Mouse (Mus musculus): Measurements from ENCODE around the gene Mid1.

Mid1 gene

DNA sequence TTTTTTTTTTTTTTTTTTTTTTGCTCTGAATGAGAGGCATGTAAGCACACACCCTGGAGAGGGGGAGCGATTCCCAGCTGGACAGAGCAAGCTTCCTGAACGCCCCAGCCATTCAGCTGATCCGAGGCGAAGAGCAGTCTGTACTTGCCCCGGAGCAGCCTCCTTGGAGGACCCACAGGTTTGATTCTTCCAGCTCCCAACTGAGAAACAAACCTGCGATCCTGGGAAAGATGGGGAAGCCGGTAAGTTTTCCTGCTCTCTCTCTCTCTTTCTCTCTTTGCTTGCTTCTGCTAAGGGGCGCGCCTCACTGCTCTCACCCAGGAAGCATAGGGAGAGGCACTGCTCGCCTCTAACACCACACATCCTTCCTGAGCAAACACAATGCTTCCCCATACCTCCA lies at the start of gene Mid1:
Gene Mid1 (plus strand): TSS at position 69 of the 400 bp plus-strand sequence.
- peak; percentile 3 for DNase-seq (ENCODE audit: low spot score)

DNA sequence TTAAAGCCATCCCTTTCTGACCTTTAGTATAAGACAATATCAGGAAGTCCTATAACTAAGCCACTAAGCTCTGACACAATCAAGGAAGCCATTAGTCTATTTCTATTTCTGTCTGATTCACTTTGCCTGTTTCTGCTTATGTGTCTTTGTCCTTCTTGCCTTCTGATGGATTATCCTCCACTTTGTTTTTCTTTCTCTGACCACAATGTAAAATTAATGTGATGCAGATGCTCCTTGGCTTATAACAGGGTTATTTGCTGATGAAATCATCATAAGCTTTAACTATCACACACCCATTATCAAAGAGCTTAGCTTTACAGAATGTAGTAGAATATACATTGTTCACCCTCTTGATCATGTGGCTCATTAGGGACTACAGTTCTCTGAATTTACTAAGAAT lies 11.9 kb upstream of the Mid1 start:
- DNase-seq (ENCODE audit: low spot score) = no peak

DNA sequence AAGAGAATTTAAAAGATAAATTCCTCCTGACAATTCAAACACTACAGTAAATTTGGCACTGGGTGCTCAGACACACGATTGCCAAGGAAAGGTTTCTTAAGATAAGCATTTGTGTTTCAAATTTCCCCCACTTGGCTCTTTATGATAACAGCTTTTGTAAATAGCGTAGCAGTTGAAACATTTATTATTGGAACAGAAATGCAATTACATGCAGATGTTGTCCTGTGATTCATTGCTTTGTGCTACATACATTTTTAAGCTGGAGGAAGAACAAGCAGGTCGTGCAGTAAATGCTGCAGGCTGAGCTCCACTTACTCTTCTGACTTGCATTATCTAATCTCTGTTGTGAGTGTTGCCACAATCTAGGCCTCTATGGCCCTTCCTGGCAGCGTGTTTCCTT lies 8.7 kb upstream of the Mid1 start:
- no peak for DNase-seq (ENCODE audit: low spot score)

DNA sequence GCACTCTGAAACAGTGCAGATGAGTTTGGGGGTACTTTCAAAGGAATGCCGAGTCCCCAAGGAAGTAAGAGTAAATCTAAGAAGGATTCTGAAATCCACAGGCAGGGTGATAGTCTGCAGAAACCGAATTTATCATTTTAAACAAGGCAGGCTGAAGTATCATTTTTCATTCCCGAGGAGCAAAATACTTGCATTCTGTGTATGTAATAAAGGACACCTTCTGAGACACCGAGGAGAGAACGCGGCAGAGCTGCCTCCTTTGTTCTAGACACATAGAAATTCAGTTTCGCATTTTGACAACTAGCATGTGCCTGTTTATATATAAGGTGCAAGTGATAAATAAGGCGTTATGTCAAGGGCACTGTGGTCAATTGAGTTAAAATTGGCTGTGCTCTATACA lies 732 bp downstream of the Mid1 start:
- DNase-seq (ENCODE audit: low spot score) = no peak

DNA sequence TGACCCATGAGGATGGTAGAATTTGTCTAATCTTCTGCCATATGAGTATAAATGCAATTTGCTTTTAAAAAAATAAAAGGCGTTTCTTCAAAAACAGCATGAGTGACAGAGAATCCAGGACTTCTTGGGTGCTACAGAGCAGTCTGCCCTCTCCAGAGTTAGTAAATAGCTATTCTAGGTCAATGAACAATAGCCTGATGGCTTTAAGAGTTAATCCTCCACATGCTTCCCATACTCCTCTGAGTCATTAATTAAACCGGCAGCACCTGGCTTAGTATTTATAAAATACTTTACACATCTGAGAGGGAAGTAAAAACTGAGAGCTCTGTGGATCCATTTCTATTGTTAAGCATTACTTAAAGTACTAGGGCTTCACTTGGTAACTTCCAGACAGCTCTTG lies 6.2 kb downstream of the Mid1 start:
- DNase-seq (ENCODE audit: low spot score) = no peak

DNA sequence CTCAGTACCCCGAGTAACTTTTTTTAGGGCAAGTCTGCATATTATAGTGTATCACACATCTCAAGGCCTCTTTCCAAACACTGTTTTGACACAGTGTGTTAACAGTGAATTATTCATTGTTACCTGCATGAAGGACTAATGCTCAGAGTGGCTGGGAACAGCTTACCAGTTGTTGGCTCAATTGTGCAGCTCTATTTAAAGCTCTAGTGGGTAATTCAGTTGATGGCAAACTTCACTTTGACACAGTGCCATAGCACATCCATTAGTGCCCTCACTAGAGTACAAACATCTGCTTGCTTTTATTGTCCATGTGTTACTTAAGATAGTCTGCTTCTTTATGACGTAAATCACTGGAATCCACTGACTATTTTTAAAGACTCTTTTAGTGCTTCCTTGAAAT lies 6.7 kb downstream of the Mid1 start:
- DNase-seq (ENCODE audit: low spot score) = no peak

DNA sequence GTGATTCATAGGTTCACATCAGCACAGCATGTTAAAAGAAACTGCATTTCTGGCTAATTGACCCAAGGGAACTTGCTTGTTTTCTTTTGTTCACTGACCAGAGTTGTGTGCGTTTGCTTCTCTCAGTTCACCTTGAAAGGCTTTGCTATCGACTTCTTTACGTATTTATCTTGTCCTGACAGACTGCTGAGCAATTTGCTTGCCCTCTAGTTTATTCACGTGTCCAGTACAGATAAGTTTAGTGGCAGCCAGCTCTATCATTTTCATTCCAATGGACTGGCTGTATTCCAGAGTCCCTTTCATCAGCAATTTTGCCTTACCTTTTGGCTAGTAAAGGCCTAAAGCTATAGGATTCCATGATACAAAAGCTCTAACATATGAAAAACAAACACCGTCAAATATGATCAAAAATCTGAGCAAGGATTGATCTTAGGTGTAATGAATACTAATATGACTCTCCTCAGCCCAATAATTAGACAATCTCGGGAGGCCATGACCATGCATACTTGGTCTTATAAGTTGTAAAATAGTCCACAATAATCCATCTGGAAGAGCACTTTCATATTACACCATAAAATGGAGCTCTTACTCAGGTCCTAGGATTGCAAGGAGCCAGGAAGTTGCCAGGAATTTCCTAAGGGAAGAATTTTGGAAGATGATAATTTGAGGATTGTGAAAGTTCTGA lies 7.4 kb downstream of the Mid1 start:
- no peak for DNase-seq (ENCODE audit: low spot score)

DNA sequence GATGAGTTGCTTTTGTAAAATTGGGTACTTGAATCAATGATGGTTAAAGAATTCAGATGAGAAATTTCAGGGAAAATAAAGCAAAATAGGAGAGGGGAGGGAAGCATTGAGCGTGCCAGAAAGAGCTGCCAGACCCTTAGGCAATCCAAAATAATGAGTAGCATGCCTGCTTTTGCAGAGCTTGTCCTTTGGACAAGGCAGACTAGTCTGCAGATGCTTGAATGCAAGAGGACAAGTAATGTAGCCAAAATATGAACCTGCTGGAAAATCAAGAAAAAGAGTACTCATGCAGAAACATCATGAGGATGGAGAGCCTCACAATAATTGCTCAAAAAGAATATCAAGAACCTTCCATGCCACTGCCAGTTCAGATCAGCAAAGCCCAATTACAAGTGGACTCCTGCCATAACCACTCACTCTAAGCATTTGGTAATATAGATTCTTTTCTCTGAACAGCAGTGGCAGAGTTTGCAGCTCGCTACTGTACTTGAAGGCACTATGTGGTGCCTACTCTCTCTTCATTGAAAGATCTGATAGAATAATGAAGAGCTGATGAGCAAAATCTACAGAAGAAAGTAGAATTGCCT lies 19.1 kb downstream of the Mid1 start:
- no peak for DNase-seq (ENCODE audit: low spot score)

DNA sequence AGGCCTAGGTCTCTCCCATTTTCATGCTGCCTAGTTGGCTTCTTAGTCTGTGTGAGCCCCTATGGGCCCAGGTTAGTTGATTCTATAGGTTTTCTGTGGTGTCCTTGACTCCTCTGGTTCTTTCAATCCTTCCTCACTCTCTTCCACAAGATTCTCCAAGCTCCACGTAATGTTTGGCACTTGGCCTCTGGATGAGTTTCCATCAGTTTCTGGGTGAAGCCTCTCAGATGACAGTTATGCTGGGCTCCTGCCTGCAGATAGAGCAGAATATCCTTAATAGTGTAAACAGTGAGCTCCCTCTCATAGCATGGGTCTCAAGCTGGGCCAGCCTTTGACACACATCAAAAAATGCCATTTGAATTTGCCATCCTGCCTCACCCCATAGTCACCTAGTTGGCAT lies 38.5 kb downstream of the Mid1 start:
- DNase-seq (ENCODE audit: low spot score) = no peak

DNA sequence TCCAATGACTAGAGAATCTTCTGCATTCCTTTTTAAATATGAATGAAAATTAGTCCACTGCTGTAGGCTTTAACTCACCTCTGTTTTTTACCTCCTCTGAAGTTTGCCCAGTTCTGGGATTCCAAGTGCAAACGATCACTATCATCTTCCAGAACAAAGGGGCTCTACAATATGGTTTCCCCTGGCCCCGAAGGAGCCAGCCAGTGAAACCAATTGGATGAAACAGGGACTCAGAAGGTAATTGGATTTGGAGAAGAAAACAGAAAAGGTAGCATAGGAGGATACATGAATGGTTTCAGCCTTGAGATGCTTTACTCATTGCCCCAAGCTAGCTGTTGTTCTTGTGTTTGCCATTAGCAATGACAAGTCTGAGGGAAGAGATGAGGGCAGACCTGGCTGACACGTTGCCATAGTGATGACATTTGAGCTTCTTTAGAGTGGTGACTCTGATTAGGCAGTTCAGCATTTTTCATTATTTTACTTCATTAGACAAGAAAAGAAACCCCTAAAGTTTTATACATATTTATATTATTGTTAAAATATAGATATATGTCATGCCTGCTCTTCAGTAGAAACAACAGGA lies 50.5 kb downstream of the Mid1 start:
- no peak for DNase-seq (ENCODE audit: low spot score)

DNA sequence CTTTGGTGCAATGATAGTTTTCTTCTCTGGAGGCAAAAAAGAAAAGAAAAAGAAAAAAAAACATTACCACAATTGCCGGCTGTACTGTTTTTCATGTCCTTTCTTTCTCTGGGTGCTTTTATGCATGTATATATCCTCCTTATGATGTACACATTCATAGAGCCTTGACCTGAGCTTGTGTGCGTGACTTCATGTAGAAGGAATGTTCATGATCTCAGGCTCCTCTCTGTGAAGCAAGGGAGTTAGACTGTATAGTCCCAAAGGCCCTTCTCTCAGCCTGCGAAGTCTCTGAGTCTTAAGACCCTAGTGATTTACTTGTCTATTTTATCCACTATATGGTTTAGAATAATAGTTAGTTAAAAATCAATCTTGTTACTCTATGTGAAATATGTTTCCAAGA lies 73.0 kb downstream of the Mid1 start:
- no peak for DNase-seq (ENCODE audit: low spot score)

DNA sequence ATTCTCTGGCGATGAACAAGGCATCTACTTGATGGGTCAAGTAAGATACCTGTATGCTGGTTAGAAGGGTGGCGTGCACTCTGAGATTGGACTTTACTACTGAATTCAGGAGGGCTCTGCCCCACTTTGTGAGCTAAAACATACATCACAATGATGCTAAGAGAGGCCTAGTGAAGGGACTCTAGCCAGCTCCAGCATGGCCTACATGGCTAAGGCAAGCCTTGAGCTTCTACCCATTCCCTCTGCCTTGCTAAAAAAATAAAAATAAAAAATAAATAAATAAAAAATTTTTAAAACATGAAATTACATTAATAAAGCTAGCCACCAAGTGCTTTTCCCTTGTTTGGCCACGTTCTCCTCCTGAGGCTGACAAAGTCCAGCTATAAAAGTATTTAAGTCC lies 94.5 kb downstream of the Mid1 start, which contains the start of gene 4933400A11Rik:
Gene 4933400A11Rik (minus strand): TSS at position 101 of the 400 bp plus-strand sequence.
- DNase-seq (ENCODE audit: low spot score) = no peak

DNA sequence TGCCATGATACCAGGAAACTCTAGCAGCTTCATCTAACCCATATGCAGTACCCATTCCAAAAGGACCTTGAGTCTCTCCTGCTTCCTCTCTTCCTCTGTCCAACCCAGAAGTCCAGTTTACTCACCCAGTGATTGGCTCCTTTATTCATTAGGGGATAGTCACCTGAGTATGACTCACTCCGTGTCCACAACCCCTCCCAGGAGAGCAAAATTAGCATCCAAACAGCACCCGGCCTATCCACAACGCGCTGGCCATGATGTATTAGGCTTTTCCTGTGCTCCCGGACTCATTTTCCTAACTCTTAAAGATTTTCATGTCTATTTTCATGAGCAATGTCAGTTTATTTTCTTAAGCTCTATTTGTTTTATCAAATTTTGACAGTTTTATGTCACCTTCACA lies 104.7 kb downstream of the Mid1 start:
- DNase-seq (ENCODE audit: low spot score) = no peak

DNA sequence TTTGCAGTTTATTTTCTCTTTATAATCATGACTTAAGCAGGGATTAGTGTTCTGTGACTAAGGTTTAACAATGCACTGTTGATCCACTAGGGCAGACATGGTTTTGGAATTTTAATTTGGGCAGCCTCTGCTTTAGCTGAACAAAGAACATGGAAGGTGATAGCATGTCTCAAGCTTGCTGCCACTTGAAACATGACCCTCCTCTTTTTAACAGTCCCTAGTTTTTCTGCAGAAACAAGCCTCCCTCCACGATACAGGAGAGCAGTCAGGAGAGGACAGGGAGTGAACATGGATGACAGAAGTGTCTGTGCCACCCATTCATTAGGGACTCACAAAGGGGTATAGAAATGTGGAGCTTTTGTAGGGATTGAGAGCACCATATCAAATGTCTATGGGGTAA lies 107.9 kb downstream of the Mid1 start:
- no peak for DNase-seq (ENCODE audit: low spot score)

DNA sequence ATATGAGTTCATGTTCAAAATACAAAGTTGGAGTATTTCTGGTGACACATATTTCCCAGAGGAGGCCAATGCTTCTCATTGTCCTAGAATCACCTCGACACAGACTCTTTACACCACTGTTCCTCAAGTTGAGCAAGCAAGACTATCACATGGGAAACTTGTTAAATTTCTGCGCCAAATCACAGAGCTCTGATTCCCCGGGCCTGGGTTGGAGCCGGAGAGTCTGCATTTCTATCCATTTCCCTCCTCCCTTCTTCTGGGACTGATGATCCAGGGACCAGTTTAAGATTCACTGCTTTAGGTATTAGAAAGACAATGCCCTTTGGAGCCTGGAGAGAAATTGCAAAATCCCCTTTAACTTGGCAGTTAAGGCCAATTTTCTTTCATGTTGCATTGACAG lies 109.4 kb downstream of the Mid1 start:
- no peak for DNase-seq (ENCODE audit: low spot score)

DNA sequence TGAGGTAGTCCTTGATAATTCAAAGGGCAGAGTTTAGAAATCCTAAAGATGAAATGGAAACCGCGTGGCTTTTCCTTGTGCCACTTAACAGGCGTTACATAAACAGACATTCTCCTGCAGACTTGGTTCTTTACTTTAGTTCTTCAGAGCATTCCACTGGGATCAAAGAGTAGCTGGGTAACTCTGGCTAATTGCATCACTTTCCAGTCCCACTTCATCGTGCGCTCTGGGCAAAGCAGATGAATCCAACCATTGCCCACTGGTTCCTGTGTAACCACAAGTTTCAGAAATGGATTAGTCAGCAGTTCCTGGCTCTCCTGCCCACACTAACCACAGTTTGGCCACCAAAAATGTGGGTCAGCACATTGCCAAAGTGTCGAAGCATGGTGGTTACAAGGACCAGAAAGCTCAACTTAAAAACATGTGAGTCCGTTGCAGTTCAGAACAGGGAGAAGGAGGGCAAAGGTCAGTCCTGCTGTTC lies 109.9 kb downstream of the Mid1 start:
- DNase-seq (ENCODE audit: low spot score) = peak; percentile 34

DNA sequence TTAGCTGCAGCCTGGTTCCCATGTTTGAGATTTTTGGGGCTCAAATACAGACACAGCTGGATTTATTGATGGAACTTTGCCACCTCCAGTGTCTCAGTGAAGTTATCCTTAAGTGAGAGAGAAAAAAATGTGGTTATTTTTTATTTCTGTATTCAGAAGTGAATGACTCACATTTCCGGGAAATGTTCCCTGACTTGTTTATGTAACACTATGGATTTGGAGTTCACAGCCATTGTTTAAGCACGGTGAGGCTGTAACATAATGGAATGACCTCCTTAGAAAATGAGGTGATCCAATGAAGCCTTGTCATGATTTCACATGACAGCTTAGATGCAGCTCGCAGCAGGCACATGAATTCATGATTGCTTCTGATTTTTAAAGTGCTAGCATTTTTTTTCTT lies 112.1 kb downstream of the Mid1 start:
- DNase-seq (ENCODE audit: low spot score) = no peak

DNA sequence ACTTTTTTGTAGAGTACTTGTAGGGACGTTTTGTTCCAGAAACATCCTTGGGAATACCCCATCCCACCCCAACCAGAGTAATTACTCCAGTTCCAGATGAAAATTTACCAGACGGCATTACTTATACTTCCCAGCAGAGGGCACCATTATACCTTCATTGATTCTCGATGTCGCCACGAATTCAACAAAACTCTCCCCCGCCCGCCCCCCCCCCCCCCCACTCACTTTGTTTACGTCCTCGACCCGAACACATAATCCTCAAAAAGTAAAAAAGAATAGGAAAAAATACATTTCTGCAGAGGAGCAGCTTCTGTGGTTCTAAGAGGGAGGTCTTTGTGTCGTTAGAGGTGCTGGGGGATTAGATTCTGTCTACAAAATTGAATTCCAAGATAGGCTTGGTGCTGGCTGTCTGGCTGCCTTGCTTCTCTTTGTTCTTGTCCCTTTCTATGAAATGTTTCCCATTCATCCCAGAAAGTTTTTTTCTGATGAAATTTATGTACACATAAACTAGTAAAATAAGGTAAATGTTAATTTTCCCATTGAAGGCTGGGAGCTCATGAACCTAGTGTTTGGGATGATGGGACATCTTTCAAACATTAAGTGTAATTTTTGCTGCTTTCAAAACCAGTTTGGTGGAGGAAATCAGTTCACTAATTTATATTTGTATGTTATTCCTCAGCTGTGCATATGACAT lies 114.1 kb downstream of the Mid1 start:
- DNase-seq (ENCODE audit: low spot score) = no peak

DNA sequence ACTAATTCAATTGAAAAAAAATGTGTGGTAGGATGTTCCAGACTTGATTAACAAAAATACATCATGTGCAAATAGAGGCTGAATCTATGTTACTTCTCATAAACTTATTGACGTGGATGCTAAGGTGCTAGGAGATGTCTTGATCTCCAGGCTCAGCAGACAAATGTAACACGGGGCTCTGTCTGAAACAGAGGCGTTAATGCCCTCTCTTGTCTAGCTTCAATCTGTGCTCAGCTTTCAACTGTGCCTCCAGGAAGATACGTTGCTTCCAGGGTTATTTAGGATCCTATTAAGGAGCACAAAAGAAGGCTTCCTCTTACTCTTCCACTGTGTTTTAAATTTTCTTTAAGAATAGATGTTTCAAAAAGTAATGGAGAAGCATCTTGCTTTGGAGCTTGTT lies 115.2 kb downstream of the Mid1 start:
- DNase-seq (ENCODE audit: low spot score) = no peak

DNA sequence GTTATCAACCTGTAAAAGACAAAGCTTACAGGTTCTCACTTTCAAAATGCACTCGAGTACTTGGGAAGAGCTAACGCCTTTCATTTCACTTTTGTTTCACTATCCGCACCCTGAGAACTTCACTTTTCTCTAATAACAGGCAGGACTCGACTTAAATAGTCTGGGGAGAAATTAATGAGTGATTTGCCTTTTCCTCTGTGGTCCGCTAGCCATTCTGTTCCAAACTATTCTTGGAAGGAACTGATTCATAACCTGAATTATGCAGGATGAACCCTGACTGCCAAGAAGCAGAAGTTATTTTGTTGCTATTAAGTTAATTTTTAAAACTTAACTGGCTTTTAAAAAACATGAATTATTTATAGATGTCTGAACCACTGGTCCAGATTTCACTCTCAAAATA lies 120.8 kb downstream of the Mid1 start:
- no peak for DNase-seq (ENCODE audit: low spot score)

DNA sequence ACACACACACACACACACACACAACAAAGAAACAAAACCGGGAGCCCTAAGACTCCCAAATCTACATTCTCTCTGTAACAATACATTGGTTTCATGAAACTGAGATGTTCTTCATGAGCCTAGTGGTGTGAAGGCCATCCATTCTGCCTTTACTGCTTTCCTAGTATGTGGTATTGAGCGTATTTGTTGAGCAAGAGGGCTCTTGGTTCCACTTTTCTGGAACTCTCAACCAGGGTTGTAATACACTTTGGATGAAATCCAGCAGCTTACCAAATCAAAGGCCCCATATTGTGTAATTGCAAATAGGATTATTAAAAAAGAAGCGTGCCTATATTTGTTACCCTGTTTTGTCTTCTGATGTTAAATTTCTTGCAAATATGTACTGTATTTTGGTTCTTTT lies 122.7 kb downstream of the Mid1 start:
- DNase-seq (ENCODE audit: low spot score) = no peak

DNA sequence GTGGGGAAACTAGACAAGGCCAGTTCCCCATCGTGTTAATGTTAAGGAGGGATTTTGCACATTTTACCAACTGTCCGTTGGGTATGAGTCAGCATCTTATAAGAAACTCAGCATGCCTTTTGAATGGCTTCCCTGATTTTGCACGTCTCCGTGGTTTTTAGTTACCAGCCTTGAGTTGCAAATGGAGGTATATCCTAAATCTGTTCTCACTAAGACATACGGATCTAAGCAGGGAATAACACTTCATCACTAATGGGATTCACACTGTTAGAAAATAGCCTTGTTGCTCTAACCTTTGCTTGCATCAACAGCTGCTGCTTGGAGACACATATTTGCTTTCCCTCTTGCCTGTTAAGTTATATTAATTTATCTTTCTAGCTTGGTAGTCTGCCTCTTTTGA lies 126.3 kb downstream of the Mid1 start:
- DNase-seq (ENCODE audit: low spot score) = no peak

DNA sequence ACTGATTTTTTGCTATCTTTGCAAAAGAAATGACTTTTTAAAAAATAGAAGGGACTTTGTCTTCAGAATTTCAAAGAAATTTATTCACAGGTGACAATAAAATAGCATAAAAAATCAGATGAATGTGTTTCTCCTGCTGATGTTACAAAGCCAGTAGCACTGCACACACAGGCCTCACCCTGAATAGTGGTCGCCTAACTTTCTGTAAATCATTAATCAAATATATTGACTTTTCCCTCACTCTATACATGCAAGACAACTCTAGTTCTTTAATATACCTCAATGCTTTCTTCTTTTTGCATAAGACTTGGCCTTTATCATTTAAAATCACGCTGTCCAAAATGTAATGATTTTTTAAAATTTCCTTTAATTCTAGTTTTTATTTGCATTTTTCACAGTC lies 126.8 kb downstream of the Mid1 start:
- no peak for DNase-seq (ENCODE audit: low spot score)

Measured in ovary, adult 18-20 months (tissue).